Mouse (Mus musculus): ENCODE data around the gene Galnt2.

GRCm38 (mm10) chr8:124311111-124311510 lies 79.9 kb downstream of the Galnt2 start:
- TF ChIP-seq CTCF (IDR thresholded peaks at IDR 0.05; ENCODE audit: low read depth) (no peak), EP300 (IDR thresholded peaks at IDR 0.05; ENCODE audit: low read depth) (no peak)

Data from heart, postnatal 0 days (tissue).